Mouse (Mus musculus): ENCODE results near the gene Grhl3. TPM values are rescaled to one million over a fixed set of nuclear protein-coding genes. Genes with fewer than 3 reads are reported as not detected.
A peak's percentile ranks its signal among the peaks of the same experiment; 100 is the strongest.

The Grhl3 gene
- polyA plus RNA-seq, 1 experiment from 2014 or later = 0.55 TPM

DNA sequence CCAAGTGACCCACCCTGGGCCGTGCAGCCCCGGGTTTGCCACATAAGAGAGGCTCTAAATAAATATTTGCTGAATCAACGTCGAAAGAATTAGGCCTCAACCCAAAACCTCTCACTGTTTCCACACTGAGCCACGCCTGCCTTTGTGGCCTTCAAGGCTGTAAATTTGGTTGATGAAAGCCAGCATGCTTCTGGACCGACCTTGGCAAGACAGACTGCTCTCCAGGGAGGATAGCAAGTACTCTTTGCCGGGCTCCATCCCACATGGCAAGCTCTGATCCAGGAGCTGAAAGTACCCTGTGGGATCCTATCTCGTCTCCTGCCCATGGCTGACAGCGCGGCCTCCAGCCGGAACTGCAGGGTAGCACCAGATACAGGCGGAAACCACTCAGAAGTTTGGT is 63.9 kb downstream of the Grhl3 start:
- Histone ChIP-seq H3K4me2 (ENCODE audit: low read length) (no peak overlapping the region), H3K4me3 (ENCODE audit: low read depth, low read length) (no peak overlapping the region), H3K9ac (ENCODE audit: low read length) (no peak overlapping the region), H3K27me3 (replicated peaks; ENCODE audit: control insufficient read depth, insufficient read depth, low read length) (no peaks in the 10 kb centered on the region), H3K36me3 (ENCODE audit: control insufficient read depth, insufficient read depth, low read length) (no peaks in the 10 kb centered on the region), H3K4me1 (ENCODE audit: control insufficient read depth, insufficient read depth, low read length) (0 out of 2 replicates have a peak, but pooled peaks cover 3% of the 10 kb centered on the region), H3K9me3 (replicated peaks; ENCODE audit: control insufficient read depth, low read length) (no peaks in the 10 kb centered on the region), H3K27ac (ENCODE audit: low read depth, low read length) (no peak overlapping the region)
- 70% methylated on average over 12 of the region's 12 CpGs for WGBS
- DNase-seq (ENCODE audit: low spot score) (no peak), ATAC-seq (no peak)

DNA sequence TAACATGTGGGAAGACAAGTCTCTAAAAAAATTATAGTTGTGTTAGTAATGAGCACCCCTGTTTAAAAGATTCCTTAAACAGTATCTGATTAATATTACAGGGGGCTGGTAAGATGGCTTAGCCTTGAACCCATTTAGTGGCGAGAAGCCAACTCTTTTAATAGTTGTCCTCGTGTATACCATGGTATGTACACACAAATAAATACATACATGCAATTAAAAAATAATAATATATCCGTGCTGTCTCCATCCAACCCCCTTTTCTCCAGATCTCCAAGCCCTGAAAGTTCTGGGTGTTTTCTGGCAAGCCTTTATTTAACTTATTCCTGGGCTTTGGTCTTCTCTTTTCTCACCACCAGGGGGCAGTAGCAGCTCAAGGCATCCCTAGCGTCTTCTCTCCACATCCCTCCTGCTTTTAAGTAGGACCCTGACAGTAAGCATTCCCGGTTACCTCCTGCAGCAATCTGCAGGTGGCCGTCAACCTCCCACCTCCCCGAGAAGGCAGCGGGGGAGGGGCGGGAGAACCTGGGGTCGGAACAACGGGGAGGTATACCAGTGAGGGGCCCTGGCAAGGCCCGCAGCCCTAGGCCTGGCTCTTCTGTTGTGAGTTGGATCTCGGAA is 64.9 kb downstream of the Grhl3 start:
- H3K36me3 ChIP-seq (ENCODE audit: control insufficient read depth, insufficient read depth, low read length) = no peaks in the 10 kb centered on the region
- 0 out of 2 replicates have a peak, but pooled peaks cover 3% of the 10 kb centered on the region for H3K4me1 ChIP-seq (ENCODE audit: control insufficient read depth, insufficient read depth, low read length)
- peak; percentile 57 for ATAC-seq
- WGBS = 11% methylated on average over 13 of the region's 13 CpGs
- no peak overlapping the region for H3K27ac ChIP-seq (ENCODE audit: low read depth, low read length)
- H3K9ac ChIP-seq (ENCODE audit: low read length) = peak overlapping the region; percentile 48; the same call in 1 of the 2 replicates
- peak; percentile 94 for DNase-seq (ENCODE audit: low spot score)
- H3K4me3 ChIP-seq (ENCODE audit: low read depth, low read length) = no peak overlapping the region
- H3K27me3 ChIP-seq (replicated peaks; ENCODE audit: control insufficient read depth, insufficient read depth, low read length) = no peaks in the 10 kb centered on the region
- no peaks in the 10 kb centered on the region for H3K9me3 ChIP-seq (replicated peaks; ENCODE audit: control insufficient read depth, low read length)
- peak overlapping the region; percentile 42 for H3K4me2 ChIP-seq (ENCODE audit: low read length)

DNA sequence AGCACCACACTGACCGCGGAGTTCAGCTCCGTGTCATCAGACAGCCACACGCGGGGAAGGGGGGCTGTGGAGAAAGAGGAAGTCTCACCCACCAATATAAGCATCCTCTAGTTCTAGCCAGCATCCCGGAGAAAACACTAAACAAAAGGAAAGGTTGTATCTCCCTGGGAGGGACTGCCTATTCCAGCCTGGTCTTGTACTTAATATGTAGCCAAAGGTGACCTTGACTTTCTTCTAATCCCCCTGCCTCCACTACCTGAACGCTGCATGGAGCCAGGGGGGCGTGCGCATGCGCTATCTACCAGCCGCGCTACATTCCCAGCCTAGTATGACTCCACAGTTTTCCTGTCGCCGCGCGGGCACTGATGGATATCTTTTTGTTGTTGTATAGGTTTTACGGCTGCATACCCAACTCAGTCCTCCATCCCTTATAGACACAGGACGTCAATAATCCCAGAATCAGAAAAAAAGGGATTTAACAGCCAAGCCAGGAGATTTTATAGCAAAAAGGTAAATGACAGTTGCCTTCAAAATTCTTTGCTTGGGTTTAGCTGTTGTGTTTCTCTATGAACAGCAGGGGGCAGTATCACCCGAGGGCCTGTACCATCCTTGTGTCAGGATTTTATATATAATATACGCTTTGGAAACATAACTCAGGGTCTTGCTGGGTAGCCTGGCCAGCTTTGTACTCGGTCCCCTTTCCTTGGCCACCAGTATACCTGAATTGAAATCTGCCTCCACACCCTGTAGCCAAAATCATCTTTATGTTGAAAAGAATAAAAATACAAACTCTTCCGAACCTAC is 65.7 kb downstream of the Grhl3 start:
- Histone ChIP-seq H3K27me3 (replicated peaks; ENCODE audit: control insufficient read depth, insufficient read depth, low read length) (no peaks in the 10 kb centered on the region), H3K9ac (ENCODE audit: low read length) (peak overlapping the region; percentile 40; the same call in 1 of the 2 replicates), H3K4me3 (ENCODE audit: low read depth, low read length) (peak overlapping the region; percentile 17), H3K27ac (ENCODE audit: low read depth, low read length) (no peak overlapping the region), H3K4me2 (ENCODE audit: low read length) (peak overlapping the region; percentile 51), H3K36me3 (ENCODE audit: control insufficient read depth, insufficient read depth, low read length) (no peaks in the 10 kb centered on the region), H3K9me3 (replicated peaks; ENCODE audit: control insufficient read depth, low read length) (no peaks in the 10 kb centered on the region), H3K4me1 (ENCODE audit: control insufficient read depth, insufficient read depth, low read length) (0 out of 2 replicates have a peak, but pooled peaks cover 3% of the 10 kb centered on the region)
- ATAC-seq = peak; percentile 68
- WGBS = 12% methylated on average over 22 of the region's 22 CpGs
- peak; percentile 74 for DNase-seq (ENCODE audit: low spot score)

GRCm38 (mm10) chr4:135505794-135506193 is 67.6 kb downstream of the Grhl3 start:
- DNase-seq (ENCODE audit: low spot score) (no peak), ATAC-seq (no peak)
- H3K27me3 ChIP-seq (replicated peaks; ENCODE audit: control insufficient read depth, insufficient read depth, low read length) = no peaks in the 10 kb centered on the region
- no peaks in the 10 kb centered on the region for H3K9me3 ChIP-seq (replicated peaks; ENCODE audit: control insufficient read depth, low read length)
- H3K4me1 ChIP-seq (ENCODE audit: control insufficient read depth, insufficient read depth, low read length) = 0 out of 2 replicates have a peak, but pooled peaks cover 3% of the 10 kb centered on the region
- H3K4me3 ChIP-seq (ENCODE audit: low read depth, low read length) = no peak overlapping the region
- H3K36me3 ChIP-seq (ENCODE audit: control insufficient read depth, insufficient read depth, low read length) = no peaks in the 10 kb centered on the region
- H3K4me2 ChIP-seq (ENCODE audit: low read length) = no peak overlapping the region
- 82% methylated on average over 11 of the region's 11 CpGs for WGBS
- no peak overlapping the region for H3K9ac ChIP-seq (ENCODE audit: low read length)
- no peak overlapping the region for H3K27ac ChIP-seq (ENCODE audit: low read depth, low read length)

DNA sequence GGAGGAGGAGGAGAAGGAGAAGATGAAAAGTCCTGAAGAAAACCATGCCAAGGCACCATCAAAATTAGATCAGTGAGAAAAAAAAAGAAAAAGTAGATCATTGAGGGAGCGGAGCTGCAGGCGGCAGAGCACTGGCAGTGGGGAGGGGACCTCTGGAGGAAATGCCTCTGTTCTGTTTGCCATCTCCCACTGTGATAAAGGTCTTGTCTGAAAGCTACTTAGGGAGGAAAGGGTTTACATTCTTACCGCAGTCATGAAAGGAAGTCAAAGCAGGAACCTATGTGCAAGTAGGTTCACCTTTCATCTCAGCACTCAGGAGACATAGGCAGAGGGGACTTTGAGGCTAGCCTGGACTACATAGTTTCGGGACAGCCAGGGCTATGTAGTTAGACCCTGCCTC is 71.8 kb downstream of the Grhl3 start:
- H3K9me3 ChIP-seq (replicated peaks; ENCODE audit: control insufficient read depth, low read length) = no peaks in the 10 kb centered on the region
- no peaks in the 10 kb centered on the region for H3K4me1 ChIP-seq (ENCODE audit: control insufficient read depth, insufficient read depth, low read length)
- H3K27ac ChIP-seq (ENCODE audit: low read depth, low read length) = no peak overlapping the region
- no peak for ATAC-seq
- no peak overlapping the region for H3K4me3 ChIP-seq (ENCODE audit: low read depth, low read length)
- WGBS = 55% methylated on average over 4 of the region's 4 CpGs
- H3K9ac ChIP-seq (ENCODE audit: low read length) = no peak overlapping the region
- H3K36me3 ChIP-seq (ENCODE audit: control insufficient read depth, insufficient read depth, low read length) = no peaks in the 10 kb centered on the region
- H3K27me3 ChIP-seq (replicated peaks; ENCODE audit: control insufficient read depth, insufficient read depth, low read length) = no peaks in the 10 kb centered on the region
- no peak overlapping the region for H3K4me2 ChIP-seq (ENCODE audit: low read length)
- no peak for DNase-seq (ENCODE audit: low spot score)

DNA sequence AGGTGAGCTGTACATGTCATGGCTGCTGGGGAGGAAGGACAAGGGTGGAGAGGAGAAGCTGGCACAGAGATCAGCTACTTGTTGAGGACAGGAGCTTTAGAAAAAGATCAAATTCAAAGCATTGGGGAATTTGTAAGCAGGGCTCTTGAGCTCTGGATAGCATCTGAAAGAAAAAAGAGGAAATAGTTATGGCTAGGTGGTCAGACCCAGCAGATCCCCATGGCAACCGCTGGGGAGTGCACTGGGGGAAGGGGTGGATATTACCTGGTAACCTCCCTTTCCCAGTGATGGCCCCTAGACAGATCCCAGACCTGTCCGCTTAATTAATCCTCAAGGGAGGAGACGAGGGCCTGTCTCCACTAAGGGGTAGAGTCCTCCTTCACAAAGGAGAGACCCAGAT is 73.6 kb downstream of the Grhl3 start:
- 72% methylated on average over 3 of the region's 3 CpGs for WGBS
- no peaks in the 10 kb centered on the region for H3K9me3 ChIP-seq (replicated peaks; ENCODE audit: control insufficient read depth, low read length)
- ATAC-seq = no peak

GRCm38 (mm10) chr4:135498136-135498535 is 75.3 kb downstream of the Grhl3 start:
- no peak overlapping the region for H3K4me2 ChIP-seq (ENCODE audit: low read length)
- no peaks in the 10 kb centered on the region for H3K9me3 ChIP-seq (replicated peaks; ENCODE audit: control insufficient read depth, low read length)
- DNase-seq (ENCODE audit: low spot score) (no peak), ATAC-seq (no peak)
- 90% methylated on average over 6 of the region's 6 CpGs for WGBS
- 0 out of 2 replicates have a peak, but pooled peaks cover 4% of the 10 kb centered on the region for H3K4me1 ChIP-seq (ENCODE audit: control insufficient read depth, insufficient read depth, low read length)
- H3K27ac ChIP-seq (ENCODE audit: low read depth, low read length) = no peak overlapping the region
- H3K4me3 ChIP-seq (ENCODE audit: low read depth, low read length) = no peak overlapping the region
- H3K9ac ChIP-seq (ENCODE audit: low read length) = no peak overlapping the region
- H3K36me3 ChIP-seq (ENCODE audit: control insufficient read depth, insufficient read depth, low read length) = no peaks in the 10 kb centered on the region
- H3K27me3 ChIP-seq (replicated peaks; ENCODE audit: control insufficient read depth, insufficient read depth, low read length) = no peaks in the 10 kb centered on the region

More for the DNA sequence above, 73.6 kb downstream of the Grhl3 start:
- DNase-seq (ENCODE audit: low spot score) = no peak
- no peak overlapping the region for H3K9ac ChIP-seq (ENCODE audit: low read length)
- no peaks in the 10 kb centered on the region for H3K36me3 ChIP-seq (ENCODE audit: control insufficient read depth, insufficient read depth, low read length)
- H3K27ac ChIP-seq (ENCODE audit: low read depth, low read length) = no peak overlapping the region
- no peak overlapping the region for H3K4me2 ChIP-seq (ENCODE audit: low read length)
- no peak overlapping the region for H3K4me3 ChIP-seq (ENCODE audit: low read depth, low read length)
- no peaks in the 10 kb centered on the region for H3K27me3 ChIP-seq (replicated peaks; ENCODE audit: control insufficient read depth, insufficient read depth, low read length)
- H3K4me1 ChIP-seq (ENCODE audit: control insufficient read depth, insufficient read depth, low read length) = 0 out of 2 replicates have a peak, but pooled peaks cover 2% of the 10 kb centered on the region

GRCm38 (mm10) chr4:135495810-135496209 is 77.6 kb downstream of the Grhl3 start:
- ATAC-seq = no peak
- H3K4me3 ChIP-seq (ENCODE audit: low read depth, low read length) = no peak overlapping the region

DNA sequence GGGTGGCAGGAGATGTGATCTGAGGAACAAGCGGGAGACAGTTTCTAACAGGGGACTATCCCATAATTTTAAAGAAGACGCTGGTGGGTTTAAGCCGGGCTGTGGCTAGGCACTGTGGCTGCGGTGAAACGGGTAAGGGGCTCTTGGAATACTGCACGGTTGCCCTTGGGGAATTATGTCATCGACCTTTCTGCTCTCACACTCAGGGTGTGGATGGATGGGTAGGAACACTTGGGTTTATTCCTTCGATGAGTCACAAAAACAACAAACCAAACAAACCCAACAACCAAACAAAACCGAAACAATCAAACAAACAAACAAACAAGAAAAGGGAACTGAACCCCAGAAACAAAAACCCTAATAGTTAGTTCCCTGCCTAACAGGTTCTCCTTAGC is 78.0 kb downstream of the Grhl3 start:
- no peak for DNase-seq (ENCODE audit: low spot score)
- H3K4me2 ChIP-seq (ENCODE audit: low read length) = peak overlapping the region; percentile 94
- peak overlapping the region; percentile 60 for H3K4me3 ChIP-seq (ENCODE audit: low read depth, low read length)
- 12% methylated on average over 9 of the region's 9 CpGs for WGBS
- H3K9ac ChIP-seq (ENCODE audit: low read length) = no peak overlapping the region
- H3K9me3 ChIP-seq (replicated peaks; ENCODE audit: control insufficient read depth, low read length) = no peaks in the 10 kb centered on the region
- no peak overlapping the region for H3K27ac ChIP-seq (ENCODE audit: low read depth, low read length)
- no peaks in the 10 kb centered on the region for H3K36me3 ChIP-seq (ENCODE audit: control insufficient read depth, insufficient read depth, low read length)
- ATAC-seq = no peak
- H3K27me3 ChIP-seq (replicated peaks; ENCODE audit: control insufficient read depth, insufficient read depth, low read length) = no peaks in the 10 kb centered on the region
- 0 out of 2 replicates have a peak, but pooled peaks cover 4% of the 10 kb centered on the region for H3K4me1 ChIP-seq (ENCODE audit: control insufficient read depth, insufficient read depth, low read length)

More at GRCm38 (mm10) chr4:135495810-135496209, 77.6 kb downstream of the Grhl3 start:
- Histone ChIP-seq H3K27me3 (replicated peaks; ENCODE audit: control insufficient read depth, insufficient read depth, low read length) (no peaks in the 10 kb centered on the region), H3K4me2 (ENCODE audit: low read length) (peak overlapping the region; percentile 94; the same call in 1 of the 2 replicates), H3K9ac (ENCODE audit: low read length) (no peak overlapping the region), H3K27ac (ENCODE audit: low read depth, low read length) (no peak overlapping the region), H3K36me3 (ENCODE audit: control insufficient read depth, insufficient read depth, low read length) (no peaks in the 10 kb centered on the region), H3K4me1 (ENCODE audit: control insufficient read depth, insufficient read depth, low read length) (0 out of 2 replicates have a peak, but pooled peaks cover 4% of the 10 kb centered on the region), H3K9me3 (replicated peaks; ENCODE audit: control insufficient read depth, low read length) (no peaks in the 10 kb centered on the region)
- 19% methylated on average over 18 of the region's 18 CpGs for WGBS
- DNase-seq (ENCODE audit: low spot score) = peak; percentile 40

Measured in forebrain, embryonic 14.5 days (tissue).